In the genomic region with DNA sequence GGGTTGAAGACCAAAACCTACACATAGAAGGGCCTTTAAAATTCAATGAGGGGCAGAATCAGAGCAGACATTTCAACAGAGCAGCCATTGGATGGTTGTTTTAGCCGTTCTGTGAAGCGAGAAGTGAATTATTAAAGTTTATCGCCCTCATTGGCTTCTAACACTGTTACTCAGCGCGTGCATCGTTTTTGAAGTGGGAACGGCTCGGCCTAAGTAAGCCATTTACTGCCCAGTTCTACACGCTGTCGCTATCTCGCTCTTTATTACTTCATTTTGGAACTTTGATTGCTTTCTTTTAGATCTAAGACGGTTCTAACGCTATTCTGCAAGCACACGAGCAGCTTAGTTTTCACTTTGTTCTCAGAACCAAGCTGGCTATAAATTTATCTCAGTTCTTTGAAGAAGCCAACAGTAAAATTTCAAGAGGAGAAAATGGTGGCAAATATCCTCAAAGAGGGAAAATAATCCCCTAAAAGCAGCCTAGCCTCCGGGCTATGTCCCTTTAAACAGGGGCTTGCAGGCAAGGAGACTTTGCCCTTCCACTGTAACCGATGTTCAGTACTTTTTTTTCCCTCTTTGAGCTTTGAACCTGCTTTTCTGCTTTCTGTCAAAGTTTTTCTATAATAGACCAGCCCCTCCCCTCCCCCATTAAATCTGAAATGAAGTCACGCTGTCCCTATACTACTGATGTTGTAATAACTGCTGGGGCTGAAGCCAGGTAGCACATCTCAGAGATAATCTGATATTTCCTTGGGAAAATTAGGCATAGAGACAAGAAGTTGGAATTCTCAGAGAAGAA, we compare ENCODE assay signal across 19 mouse cellular contexts.
DNase-seq lines count a peak whose midpoint lies in the region; ATAC-seq and TF ChIP-seq lines count a peak whose summit lies in the region.
"Had no signal": no experiment of that assay in that cellular context is flagged by ENCODE, and none has a peak within 500 bp of the region (broad histone marks: within the 10 kb centered on the region; RNA-seq: fewer than 3 reads in every experiment).

No protein-coding gene starts in this region.

- ATAC-seq in kidney, embryonic 14.5 days (ENCODE audit: low FRiP score, low TSS enrichment), result no peak
- ATAC-seq in neural tube, embryonic 13.5 days (ENCODE audit: low read depth), result no peak
- ATAC-seq: lung, postnatal 0 days; midbrain, embryonic 16.5 days had no signal

- no peaks in the 10 kb centered on the region; the same call in 1 of the 2 replicates for H3K27me3 ChIP-seq in kidney, adult 2 months (replicated peaks; ENCODE audit: control insufficient read depth, insufficient read depth, low read length)
- no peaks in the 10 kb centered on the region for H3K27me3 ChIP-seq in kidney, embryonic 14.5 days (ENCODE audit: control insufficient read depth, insufficient read depth, low read length)
- no peaks in the 10 kb centered on the region for H3K27me3 ChIP-seq in neural tube, embryonic 13.5 days
- no peaks in the 10 kb centered on the region for H3K27me3 ChIP-seq in limb, embryonic 10.5 days (ENCODE audit: low read depth, poor library complexity, severe bottlenecking)
- H3K27me3 ChIP-seq: hindbrain, embryonic 12.5 days; liver, embryonic 15.5 days; stomach, embryonic 15.5 days had no signal

- no peak overlapping the region for H3K9ac ChIP-seq in kidney, embryonic 14.5 days (ENCODE audit: low read depth, low read length)
- no peak overlapping the region for H3K9ac ChIP-seq in neural tube, embryonic 13.5 days
- H3K9ac ChIP-seq: hindbrain, embryonic 12.5 days; liver, embryonic 15.5 days; stomach, embryonic 15.5 days had no signal

- TF ChIP-seq POLR2A in kidney, adult 2 months (IDR thresholded peaks at IDR 0.05; ENCODE audit: low read depth, low read length), result no peak

- 35% methylated on average over 17 of the region's 17 CpGs for WGBS in kidney, adult 2 months
- whole genome bisulfite sequencing in kidney, embryonic 14.5 days, result 31% methylated on average over 17 of the region's 17 CpGs
- 50% methylated on average over 17 of the region's 17 CpGs for WGBS in neural tube, embryonic 13.5 days
- WGBS in limb, embryonic 10.5 days, result 49% methylated on average over 17 of the region's 17 CpGs

- H3K9me3 ChIP-seq in kidney, embryonic 14.5 days (ENCODE audit: control insufficient read depth, low read length), result no peaks in the 10 kb centered on the region
- no peaks in the 10 kb centered on the region for H3K9me3 ChIP-seq in neural tube, embryonic 13.5 days
- H3K9me3 ChIP-seq in limb, embryonic 10.5 days (replicated peaks), result no peaks in the 10 kb centered on the region
- H3K9me3 ChIP-seq: forebrain, embryonic 10.5 days; hindbrain, embryonic 12.5 days; liver, embryonic 15.5 days; stomach, embryonic 15.5 days had no signal

- H3K36me3 ChIP-seq in kidney, adult 2 months (ENCODE audit: control insufficient read depth, insufficient read depth, low read length), result no peaks in the 10 kb centered on the region
- no peaks in the 10 kb centered on the region for H3K36me3 ChIP-seq in kidney, embryonic 14.5 days (ENCODE audit: control insufficient read depth, insufficient read depth, low read length)
- H3K36me3 ChIP-seq in neural tube, embryonic 13.5 days, result 0 out of 2 replicates have a peak, but pooled peaks cover 10% of the 10 kb centered on the region
- no peaks in the 10 kb centered on the region for H3K36me3 ChIP-seq in limb, embryonic 10.5 days
- H3K36me3 ChIP-seq: forebrain, embryonic 10.5 days; hindbrain, embryonic 12.5 days; liver, embryonic 15.5 days; stomach, embryonic 15.5 days had no signal

- peak; percentile 47 for DNase-seq in kidney, adult 2 months
- no peak for DNase-seq in neural tube, embryonic 10.5 days (ENCODE audit: extremely low spot score, low spot score)
- DNase-seq in limb, embryonic 10.5 days (ENCODE audit: low spot score), result no peak
- DNase-seq in embryo, embryonic 10 days (ENCODE audit: low spot score), result no peak
- no peak for DNase-seq in adrenal gland, adult 18-20 months (ENCODE audit: low spot score in 2 of 2)
- DNase-seq: adrenal gland, postnatal 36 days; cerebellum, postnatal 14 days; gastrocnemius, postnatal 10 days; heart, adult 2 months; kidney, postnatal 14 days; spleen, adult 18-20 months had no signal

- no peak overlapping the region for H3K4me2 ChIP-seq in kidney, embryonic 14.5 days (replicated peaks; ENCODE audit: low read depth, low read length)
- no peak overlapping the region for H3K4me2 ChIP-seq in neural tube, embryonic 13.5 days
- H3K4me2 ChIP-seq: hindbrain, embryonic 12.5 days; liver, embryonic 15.5 days; stomach, embryonic 15.5 days had no signal

- H3K4me1 ChIP-seq in kidney, adult 2 months (ENCODE audit: control insufficient read depth, insufficient read depth, low read length), result no peaks in the 10 kb centered on the region
- peaks cover 13% of the 10 kb centered on the region; the same call in 1 of the 2 replicates for H3K4me1 ChIP-seq in kidney, embryonic 14.5 days (ENCODE audit: control insufficient read depth, insufficient read depth, low read length)
- H3K4me1 ChIP-seq in neural tube, embryonic 13.5 days (replicated peaks), result peaks cover 64% of the 10 kb centered on the region
- H3K4me1 ChIP-seq in limb, embryonic 10.5 days, result peaks cover 80% of the 10 kb centered on the region
- H3K4me1 ChIP-seq: liver, embryonic 15.5 days had no signal

- TF ChIP-seq CTCF in kidney, adult 2 months (conservative IDR thresholded peaks at IDR 0.05; ENCODE audit: insufficient read depth, insufficient read length, low read depth, low read length), result no peak

- H3K27ac ChIP-seq in kidney, adult 2 months (ENCODE audit: insufficient read depth, low read depth, low read length), result no peak overlapping the region
- H3K27ac ChIP-seq in kidney, embryonic 14.5 days (ENCODE audit: low read depth, low read length), result no peak overlapping the region
- H3K27ac ChIP-seq in neural tube, embryonic 13.5 days (replicated peaks), result peak overlapping the region; percentile 33; the same call in 1 of the 2 replicates
- peak overlapping the region; percentile 72 for H3K27ac ChIP-seq in limb, embryonic 10.5 days
- H3K27ac ChIP-seq: forebrain, embryonic 10.5 days; heart, adult 2 months; hindbrain, embryonic 12.5 days; liver, embryonic 15.5 days; stomach, embryonic 15.5 days had no signal

- H3K4me3 ChIP-seq in kidney, adult 2 months (ENCODE audit: insufficient read depth, low read depth, low read length), result peak overlapping the region; percentile 35; the same call in 1 of the 2 replicates
- no peak overlapping the region for H3K4me3 ChIP-seq in kidney, embryonic 14.5 days (ENCODE audit: low read length)
- H3K4me3 ChIP-seq in neural tube, embryonic 13.5 days, result no peak overlapping the region
- H3K4me3 ChIP-seq in limb, embryonic 10.5 days, result no peak overlapping the region
- H3K4me3 ChIP-seq: forebrain, embryonic 10.5 days; heart, adult 2 months; hindbrain, embryonic 12.5 days; liver, embryonic 15.5 days; stomach, embryonic 15.5 days had no signal

Comparison
In these comparisons a context has a peak if more than half of its experiments do, and no peak if none do; other contexts are left out.
1. H3K27ac ChIP-seq: peak in neural tube, embryonic 13.5 days (single experiment) and limb, embryonic 10.5 days (single experiment); none in kidney, adult 2 months (single experiment) and kidney, embryonic 14.5 days (single experiment).